Mouse (Mus musculus): Measurements from ENCODE around the gene Gp9. TPM values are rescaled to one million over a fixed set of nuclear protein-coding genes. Genes with fewer than 3 reads are reported as not detected.

The Gp9 gene
- 5.4 and 7.7 TPM in 2 replicates for total RNA-seq (2015; ENCODE audit: low replicate concordance)
- 4.9 and 5.6 TPM in 2 replicates for total RNA-seq (2017; ENCODE audit: low replicate concordance)

DNA sequence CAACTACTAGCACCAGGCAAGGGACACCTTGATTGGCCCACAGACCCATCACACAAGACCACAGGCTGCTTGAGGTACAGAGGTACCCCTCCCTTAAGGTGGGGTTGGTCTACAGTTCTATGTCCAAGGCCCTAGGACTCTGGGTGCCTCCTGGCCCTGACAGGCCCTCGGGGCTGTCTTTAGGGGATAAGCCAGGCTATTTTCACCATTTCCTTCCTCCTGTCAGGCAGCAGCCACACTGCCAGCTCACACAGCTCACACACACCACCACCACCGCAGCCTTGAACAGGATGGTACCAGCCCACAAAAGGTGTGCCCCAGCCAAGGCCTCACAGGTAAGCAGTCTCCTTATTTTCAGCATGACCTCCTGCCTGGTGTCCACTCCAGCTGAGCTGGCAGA lies at the start of gene Gp9:
Gene Gp9, plus strand, starts transcription at position 231 of the 400 bp plus-strand sequence.
- ATAC-seq (replicated peaks; ENCODE audit: low FRiP score, poor library complexity, severe bottlenecking): no peak

DNA sequence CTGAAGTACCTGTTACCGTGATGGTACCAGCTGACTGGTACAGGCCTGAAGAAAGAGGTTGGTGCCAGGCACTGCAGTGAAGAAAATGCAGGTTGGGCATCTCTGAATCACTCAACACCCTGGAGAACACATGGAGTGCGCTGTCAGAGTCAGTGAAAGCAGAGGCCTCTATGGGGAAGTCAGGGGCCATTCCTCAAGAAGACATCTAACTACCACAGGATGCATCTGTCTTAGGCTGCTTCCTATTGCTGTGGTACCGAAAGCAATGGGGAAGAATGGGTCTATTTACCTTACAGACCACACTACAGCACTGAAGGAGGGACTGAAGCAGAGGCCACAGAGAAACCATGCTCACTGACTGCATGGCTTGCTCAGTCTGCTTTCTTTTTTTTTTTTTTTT lies 49.8 kb upstream of the Gp9 start:
- no peak for ATAC-seq (replicated peaks; ENCODE audit: low FRiP score, poor library complexity, severe bottlenecking)

DNA sequence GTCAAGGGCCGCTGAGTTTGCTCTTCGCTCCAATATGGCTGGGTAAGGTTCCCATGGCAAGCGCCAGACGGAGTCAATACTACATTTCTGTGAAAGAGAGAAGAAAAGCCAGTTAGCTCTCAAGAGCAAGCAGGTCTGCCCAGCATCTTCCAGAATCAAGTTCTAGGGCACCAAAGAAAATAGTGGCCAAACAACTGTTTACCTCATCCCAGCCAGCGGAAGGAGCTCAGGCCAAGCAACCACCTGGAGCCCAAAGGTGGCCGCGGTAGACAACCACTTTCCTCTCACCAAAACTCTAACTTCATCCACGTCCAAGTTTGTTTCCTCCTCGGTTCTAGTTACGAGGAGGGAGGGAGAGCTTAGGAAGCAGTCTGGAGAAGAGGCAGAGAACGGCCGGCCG lies 47.7 kb upstream of the Gp9 start:
- ATAC-seq (replicated peaks; ENCODE audit: low FRiP score, poor library complexity, severe bottlenecking): no peak

DNA sequence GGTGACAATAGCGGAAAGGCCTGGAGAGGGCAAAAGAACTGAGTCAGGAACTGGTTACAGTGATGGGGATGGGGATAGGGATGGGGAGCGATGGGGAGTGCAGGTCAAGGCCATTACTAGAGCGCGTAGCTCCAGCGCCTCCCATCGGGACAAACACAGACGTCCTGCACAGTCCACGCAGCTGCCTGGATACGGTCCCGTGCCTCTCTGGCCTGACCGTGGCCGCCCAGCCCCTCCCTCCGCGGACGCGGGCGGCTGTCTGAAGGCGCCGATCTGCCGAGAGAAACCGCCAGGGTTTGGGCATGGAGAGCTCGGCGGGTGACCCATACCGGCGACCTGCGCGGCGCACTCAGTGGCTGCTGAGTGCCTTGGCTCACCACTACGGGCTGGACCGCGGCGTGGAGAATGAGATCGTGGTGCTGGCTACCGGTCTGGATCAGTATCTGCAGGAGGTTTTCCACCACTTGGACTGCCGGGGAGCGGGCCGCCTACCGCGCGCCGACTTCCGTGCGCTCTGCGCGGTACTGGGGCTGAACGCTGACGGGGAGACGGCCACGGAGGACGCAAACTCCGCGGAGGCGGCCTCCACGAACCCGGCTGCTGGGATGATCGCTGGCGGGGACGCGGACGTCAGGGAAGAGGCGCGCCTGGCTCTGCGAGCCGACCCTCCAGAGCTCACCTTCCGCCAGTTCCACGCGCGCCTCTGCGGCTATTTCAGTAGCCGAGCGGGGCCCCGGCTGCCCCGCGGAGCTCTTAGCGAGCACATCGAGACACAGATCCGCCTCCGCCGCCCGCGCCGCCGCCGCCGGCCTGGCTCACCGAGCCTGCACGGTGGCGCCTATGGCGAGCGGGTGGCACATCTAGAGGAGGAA lies 47.0 kb upstream of the Gp9 start, which contains the start of gene Efcc1:
Gene Efcc1, plus strand, starts transcription at position 279 of the 872 bp plus-strand sequence.
- 0 out of 2 replicates have a peak, but pooled peaks have one; percentile 31 for ATAC-seq (replicated peaks; ENCODE audit: low FRiP score, poor library complexity, severe bottlenecking)

DNA sequence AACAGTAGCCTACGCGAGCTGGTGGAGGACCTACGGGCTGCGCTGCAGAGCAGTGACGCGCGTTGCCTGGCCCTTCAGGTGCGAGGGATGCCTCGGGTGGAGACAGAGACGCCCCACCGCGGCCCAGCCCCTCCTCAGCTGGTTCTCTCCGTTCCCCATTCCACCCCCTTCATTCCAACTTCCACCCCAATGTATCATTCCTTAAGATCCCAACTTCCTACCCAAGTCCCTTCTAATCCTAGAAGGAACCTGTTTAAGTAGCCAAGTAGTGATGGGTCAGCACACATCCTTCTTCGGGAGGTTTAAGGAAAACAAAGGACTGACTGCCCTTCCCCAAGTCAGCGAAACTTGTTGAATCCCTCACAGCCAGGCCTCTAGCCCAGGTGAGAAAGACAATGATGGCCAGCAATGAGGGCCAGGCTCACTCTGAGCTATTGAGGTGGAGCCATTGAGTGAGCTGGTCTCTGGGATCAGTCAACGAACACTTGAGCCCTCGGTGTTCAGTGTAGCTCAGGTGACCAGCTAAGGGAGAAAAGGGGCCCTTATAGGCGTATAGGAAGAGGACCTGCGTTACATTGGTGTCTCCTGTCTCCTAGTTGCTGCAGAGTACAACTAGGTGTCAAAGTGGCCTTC lies 46.3 kb upstream of the Gp9 start:
- ATAC-seq (replicated peaks; ENCODE audit: low FRiP score, poor library complexity, severe bottlenecking): no peak

DNA sequence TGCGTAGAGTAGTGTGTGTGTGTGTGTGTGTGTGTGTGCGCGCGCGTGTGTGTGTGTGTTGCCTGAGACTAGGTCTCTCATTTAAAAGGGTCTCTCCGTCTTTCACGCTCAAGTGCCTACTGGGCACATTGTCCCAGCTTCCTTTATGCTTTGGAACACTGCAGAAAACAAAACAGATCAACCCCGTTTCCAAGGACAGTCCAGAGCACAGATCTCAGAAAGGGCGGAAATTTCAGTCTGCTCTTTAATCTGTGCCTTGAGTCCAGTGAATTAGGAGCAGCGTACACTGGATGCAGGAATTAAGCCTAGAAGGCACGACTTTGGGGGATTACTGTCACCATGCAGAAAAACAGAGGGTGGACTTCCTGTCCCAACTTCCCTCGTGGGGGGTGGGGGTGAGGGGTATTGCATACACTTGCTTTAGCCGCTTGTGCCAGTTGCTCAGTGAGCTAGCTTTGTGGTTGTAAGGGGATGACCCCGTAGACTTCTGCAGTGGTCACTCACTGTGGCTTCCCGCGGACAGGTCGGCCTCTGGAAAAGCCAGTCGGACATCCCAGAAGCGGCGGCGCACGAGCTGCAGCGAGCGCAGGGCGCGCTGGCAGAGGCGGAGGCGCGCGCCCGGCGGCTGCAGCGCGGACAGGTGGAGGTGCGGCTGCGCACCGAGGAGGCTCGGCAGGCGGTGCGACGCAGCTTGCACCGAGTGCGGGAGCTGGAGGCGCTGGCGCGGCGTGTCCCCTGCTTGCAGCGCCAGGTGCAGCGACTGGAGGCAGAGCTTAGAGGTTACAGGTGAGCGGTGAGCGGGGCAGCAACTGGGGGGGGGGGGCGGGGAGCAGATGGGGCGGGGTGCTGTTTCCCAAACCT lies 45.5 kb upstream of the Gp9 start:
- no peak for ATAC-seq (replicated peaks; ENCODE audit: low FRiP score, poor library complexity, severe bottlenecking)

DNA sequence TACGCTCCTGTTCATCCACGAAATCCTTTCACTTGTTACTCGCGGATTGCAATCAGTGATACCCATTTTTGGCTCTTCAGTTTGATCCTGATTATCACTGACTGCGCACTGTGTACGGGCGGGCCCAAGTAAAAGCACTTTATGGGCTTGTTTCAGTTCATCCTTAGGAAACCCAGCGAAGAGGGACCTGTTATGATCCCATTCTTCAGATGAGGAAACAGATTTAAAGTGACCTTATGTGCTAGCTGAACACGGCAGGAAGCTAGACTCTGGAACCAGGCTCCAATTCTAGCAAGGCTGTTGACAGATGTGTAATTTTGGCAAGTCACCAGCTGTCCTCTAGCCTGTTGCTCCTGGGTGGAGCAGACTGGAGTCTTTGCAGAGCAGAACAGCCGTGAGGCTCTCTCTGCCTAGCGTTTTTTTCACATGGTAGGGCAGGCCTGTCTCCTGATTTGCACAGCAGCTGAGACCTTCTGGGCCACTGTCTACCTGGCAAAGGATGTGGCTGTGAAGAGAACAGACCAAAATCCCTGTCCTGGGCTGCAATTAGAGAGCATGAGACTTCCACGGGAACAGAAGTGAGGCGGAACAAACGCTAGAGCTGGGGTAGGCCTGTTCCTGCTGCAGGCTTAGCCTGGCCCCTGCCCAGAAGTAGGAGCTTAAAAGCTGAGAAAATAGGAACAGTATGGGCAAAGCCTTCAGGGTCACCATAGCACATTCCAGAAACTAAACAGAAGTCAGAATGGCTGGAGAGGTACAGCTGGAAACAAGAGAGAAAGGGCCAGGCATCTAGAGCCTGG lies 44.5 kb upstream of the Gp9 start:
- no peak for ATAC-seq (replicated peaks; ENCODE audit: low FRiP score, poor library complexity, severe bottlenecking)

DNA sequence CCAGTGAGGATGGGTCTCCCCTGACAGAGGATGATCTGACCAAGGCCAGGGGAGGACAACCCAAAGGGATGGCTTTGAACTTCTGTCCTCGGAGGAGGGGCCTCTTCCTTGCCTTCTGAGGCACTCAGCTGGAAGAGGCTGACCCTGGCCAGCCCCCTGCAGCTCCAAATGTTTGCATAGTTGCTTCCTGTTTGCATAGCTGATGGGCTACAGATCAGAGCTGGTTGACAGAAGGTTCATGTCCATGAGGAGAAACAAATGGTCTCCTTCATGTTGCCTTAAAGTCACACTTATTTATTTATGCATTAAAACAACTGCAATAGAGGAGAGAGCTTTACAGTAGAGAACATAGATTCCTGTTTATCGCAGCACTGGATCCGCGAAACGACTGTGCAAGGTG lies 43.7 kb upstream of the Gp9 start:
- ATAC-seq (replicated peaks; ENCODE audit: low FRiP score, poor library complexity, severe bottlenecking): no peak

DNA sequence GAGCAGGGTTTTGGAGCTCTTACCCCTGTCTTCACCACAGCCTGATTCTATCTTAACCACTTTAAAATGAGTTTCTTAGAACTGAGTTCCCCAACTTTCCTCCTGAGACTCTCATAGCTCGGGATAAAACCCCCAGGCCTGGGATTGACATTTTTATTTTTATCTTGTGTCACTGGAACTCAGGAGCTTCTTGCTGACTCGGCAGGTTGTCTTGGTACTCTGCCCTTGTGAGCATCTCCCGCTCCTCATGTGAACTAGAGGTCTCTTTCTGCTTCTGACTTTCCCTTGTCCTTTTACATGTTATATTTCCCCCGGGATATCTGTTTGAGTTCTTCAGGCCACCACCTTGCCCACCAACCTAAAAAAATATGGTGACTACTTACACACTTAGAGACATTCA lies 40.9 kb upstream of the Gp9 start:
- ATAC-seq (replicated peaks; ENCODE audit: low FRiP score, poor library complexity, severe bottlenecking): no peak

DNA sequence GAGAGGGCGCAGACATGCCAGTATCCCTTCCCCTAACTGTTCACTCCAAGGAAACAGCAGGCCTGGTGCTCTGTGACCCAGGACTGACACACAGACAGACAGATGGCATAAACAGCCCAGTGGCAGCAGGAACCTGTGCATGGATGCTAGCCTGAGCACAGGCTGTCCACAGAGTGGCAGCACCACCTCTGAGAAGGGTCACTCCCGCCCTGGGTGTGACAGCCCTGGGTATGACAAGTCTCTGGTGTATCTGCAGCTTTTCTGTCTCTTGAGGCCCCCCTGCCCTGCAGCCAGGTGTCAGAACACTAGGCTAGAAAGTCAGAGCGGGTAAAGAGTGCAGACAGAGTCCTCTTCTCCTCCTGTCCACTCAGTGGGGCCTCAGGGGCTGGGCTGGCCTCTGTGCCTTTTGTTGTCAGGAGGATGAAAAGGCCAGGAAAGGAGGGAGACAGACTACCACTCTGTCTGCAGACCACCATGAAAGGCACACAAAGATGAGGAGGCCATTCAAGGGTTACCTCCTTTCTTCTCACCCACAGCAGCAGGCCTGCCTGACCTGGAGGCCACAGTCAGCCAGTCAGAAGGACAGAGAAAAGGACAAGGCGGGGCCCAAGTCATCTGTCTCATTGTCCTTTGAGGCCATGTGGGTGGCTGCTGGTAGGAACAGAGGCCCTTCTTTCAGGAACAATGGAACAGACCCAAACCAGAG lies 39.8 kb upstream of the Gp9 start:
- no peak for ATAC-seq (replicated peaks; ENCODE audit: low FRiP score, poor library complexity, severe bottlenecking)

DNA sequence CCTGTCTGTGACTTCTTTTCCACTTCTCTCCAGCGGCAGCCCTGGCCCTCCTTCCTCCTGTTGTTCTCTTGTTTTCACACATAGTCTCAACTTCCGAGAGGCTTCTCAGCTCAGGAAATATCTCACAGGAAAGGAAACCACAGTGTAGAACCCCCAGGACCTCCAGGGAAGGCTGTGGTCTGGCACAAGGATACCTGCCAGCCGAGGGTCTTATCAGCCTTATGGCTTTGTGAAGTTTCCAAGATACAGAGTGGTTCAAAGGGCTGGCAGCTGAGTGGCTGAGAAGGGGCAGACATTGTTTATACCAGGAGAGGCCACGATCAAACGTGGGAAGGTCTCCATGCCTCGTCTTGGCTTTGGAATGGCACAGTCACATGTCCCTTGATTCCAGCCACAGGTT lies 38.0 kb upstream of the Gp9 start:
- ATAC-seq (replicated peaks; ENCODE audit: low FRiP score, poor library complexity, severe bottlenecking): no peak; the same call in 1 of the 2 replicates

DNA sequence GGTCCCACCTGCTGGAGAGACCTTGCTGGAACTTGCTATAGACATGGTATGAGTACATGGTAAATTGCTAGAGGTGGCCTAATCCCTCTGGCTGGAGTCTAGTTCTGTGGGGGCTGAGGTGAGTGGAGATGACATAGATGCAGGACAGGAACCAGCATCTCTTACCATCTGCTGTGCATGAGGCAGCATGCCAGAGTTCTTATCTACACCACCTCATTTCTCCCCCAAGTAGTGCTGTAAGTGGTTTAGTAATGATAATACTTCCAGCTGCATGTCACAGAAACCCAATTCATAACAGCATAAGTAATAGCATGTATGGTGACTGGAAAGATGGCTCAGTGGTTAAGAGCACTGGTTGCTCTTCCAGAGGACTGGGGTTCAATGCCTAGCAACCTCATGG lies 37.4 kb upstream of the Gp9 start:
- peak; percentile 84 for ATAC-seq (replicated peaks; ENCODE audit: low FRiP score, poor library complexity, severe bottlenecking)

DNA sequence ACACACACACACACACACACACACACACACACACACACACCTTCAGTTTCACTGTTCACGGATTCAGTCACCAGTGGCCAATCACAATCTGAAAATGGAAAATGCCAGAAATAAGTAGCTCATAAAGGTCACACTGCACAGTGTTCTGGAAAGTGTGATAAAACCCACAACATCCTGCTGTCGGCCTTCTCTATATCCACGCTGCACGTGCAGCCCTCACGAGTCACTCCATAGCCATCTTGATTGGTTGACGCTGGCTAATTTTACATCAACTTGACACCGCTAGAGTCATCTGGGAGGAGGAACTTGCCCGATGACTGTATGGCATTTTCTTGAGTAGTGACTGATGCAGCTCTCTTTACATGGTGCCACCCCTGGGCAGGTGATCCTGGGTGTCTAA lies 35.9 kb upstream of the Gp9 start:
- no peak for ATAC-seq (replicated peaks; ENCODE audit: low FRiP score, poor library complexity, severe bottlenecking)

DNA sequence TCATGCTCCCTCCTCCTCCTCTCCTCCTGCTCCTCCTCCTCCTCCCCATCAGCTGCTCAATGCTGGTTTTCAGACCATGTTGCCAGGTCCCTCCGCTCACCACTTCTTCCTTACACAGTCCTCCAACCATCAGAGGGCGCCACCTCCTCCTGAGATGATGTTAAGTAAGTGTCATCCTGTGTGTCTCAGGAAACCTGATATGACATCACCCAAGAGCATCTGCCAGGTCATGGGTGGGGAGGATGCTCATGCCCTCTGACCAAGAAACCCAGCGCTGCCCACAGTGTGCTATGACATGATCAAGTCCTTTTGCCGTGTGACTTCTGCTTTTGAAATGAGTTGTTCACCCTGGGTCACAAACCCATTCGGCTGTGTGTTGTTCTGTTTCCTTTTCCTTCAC lies 35.1 kb upstream of the Gp9 start:
- 0 out of 2 replicates have a peak, but pooled peaks have one; percentile 12 for ATAC-seq (replicated peaks; ENCODE audit: low FRiP score, poor library complexity, severe bottlenecking)

DNA sequence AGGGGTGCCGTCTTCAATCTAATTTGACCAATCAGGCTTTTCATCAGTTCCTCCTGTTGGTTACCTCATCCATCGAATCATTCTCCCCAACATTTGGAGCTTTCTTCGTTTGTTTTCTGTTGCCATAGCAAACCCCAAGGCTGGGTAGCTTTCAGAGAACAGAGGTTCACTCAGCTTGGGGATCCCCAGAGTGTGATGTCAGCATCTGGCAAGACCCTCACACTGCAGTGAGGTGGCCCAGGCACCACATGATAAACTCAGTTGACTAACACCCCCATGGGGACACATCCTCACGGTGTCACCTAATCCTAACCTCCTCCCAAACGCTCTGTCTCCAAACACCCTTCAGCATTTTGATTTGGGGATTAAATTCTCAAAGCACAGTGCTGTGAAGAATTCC lies 34.6 kb upstream of the Gp9 start:
- ATAC-seq (replicated peaks; ENCODE audit: low FRiP score, poor library complexity, severe bottlenecking): no peak

DNA sequence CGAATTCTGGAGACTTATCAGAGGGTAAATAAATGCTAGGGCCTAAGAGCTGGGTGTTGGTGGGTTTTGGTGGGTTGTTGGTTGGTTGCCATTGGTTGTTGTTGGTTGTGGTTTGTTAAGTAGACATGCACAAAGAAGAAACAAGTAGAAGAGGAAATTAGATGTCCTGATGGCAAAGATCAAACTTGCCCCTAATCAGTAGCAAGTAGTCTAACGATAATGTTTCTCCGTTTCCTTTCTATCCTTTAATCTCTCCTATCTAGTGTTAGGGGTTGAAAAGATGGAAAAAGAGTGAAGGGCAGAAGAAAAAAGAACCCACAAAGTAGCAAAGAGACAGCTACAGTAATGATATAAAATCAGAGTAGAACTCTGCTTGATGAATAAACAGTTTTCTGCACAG lies 33.2 kb upstream of the Gp9 start:
- no peak for ATAC-seq (replicated peaks; ENCODE audit: low FRiP score, poor library complexity, severe bottlenecking)

DNA sequence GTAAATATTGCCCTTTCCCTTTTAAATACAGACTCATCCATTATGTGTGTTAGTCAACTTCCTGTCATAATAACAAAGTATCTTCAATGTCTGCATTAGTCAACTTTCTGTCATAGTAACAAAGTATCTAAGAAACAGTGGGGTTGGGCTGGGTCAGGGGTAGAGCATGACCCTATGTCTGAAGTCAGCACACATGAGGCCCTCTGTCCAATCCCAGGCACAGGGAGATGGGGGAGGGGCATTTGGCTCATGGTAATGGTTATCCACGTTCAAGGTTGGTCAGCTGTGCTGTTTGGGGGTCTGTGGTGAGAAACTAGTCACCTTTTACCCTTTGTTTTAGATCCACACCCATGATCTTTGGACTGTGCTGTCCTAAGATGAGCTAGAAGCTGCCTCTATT lies 32.6 kb upstream of the Gp9 start:
- no peak for ATAC-seq (replicated peaks; ENCODE audit: low FRiP score, poor library complexity, severe bottlenecking)

DNA sequence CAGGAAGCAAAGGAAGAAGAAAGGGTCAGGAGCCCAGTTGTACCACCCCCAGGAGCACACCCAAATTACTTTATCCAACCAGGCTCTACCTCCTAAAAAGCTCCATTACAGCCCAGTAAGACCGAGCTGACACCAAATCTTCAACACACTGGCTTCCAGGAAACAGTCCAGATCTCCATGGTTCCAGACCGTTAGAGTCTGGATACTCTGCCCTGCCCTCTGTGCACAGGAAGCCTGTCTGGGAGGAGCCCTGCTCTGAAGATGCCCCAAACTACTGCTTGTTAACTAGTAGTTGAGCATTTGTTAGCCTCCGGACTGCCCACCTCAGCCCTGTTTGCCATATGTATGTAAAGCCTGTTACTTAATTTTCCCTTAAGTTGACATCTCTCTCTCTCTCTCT lies 31.8 kb upstream of the Gp9 start:
- ATAC-seq (replicated peaks; ENCODE audit: low FRiP score, poor library complexity, severe bottlenecking): peak; percentile 49

DNA sequence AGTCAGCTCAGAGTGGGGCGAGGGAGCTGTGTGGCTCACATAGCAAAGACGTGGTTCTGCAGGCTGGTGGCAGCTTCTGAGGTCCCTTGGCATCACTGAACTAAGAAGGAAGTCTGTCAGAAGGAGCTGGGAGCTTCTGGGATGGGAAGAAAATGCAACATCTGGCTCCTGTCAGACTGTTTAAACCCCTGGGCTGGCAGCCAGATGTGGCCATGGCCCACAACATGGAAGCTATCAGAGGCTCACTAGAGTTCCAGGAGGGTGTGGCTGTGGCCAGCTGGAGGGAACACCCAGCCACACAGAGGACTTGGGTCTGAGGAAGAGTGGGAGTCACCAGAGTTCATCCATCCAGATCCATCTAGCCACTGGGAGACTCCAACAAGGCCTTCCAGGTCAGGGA lies 31.0 kb upstream of the Gp9 start:
- peak; percentile 84 for ATAC-seq (replicated peaks; ENCODE audit: low FRiP score, poor library complexity, severe bottlenecking)
